Mouse (Mus musculus) forebrain, embryonic 16.5 days (tissue): Measurements from ENCODE around the gene BC049762. TPM values are rescaled to one million over a fixed set of nuclear protein-coding genes. Genes with fewer than 3 reads are reported as not detected.

Experiments used
- ATAC-seq: fragments of 200-750 bp; cut with Nextera tagmentation; 2 replicates; pipeline ENCODE4 v1.8.0; 2017; ENCODE audit warnings: mild to moderate bottlenecking, moderate library complexity
- H3K27ac ChIP-seq: fragments of 300-500 bp; sonication (generic); 2 replicates; pipeline ENCODE4 v1.5.1; 2014; ENCODE audit warnings: low read length, control low read depth
- H3K27me3 ChIP-seq: fragments of 300-500 bp; sonication (generic); replicated peaks from 2 replicates; pipeline ENCODE4 v1.6.1; 2014; ENCODE audit warnings: low read length; ENCODE audit not compliant: control insufficient read depth, insufficient read depth
- H3K36me3 ChIP-seq: fragments of 300-500 bp; sonication (generic); 2 replicates; pipeline ENCODE4 v1.6.1; 2014; ENCODE audit not compliant: control insufficient read depth, insufficient read depth
- H3K4me1 ChIP-seq: fragments of 300-500 bp; sonication (generic); replicated peaks from 2 replicates; pipeline ENCODE4 v1.6.1; 2014; ENCODE audit warnings: low read length; ENCODE audit not compliant: control insufficient read depth, insufficient read depth
- H3K4me2 ChIP-seq: fragments of 300-500 bp; sonication (generic); 2 replicates; pipeline ENCODE4 v1.6.1; 2014; ENCODE audit warnings: mild to moderate bottlenecking, low read length, control low read depth
- H3K4me3 ChIP-seq: fragments of 300-500 bp; sonication (generic); replicated peaks from 2 replicates; pipeline ENCODE4 v1.5.1; 2014; ENCODE audit warnings: mild to moderate bottlenecking, low read length, control low read depth
- H3K9ac ChIP-seq: fragments of 300-500 bp; sonication (generic); replicated peaks from 2 replicates; pipeline ENCODE4 v1.6.1; 2014; ENCODE audit warnings: low read depth, low read length, control low read depth
- H3K9me3 ChIP-seq: fragments of 300-500 bp; sonication (generic); 2 replicates; pipeline ENCODE4 v1.6.1; 2016; ENCODE audit warnings: low read length; ENCODE audit not compliant: control insufficient read depth
- WGBS: fragments of 180-500 bp; shearing (Covaris S2); extraction: QIAGEN DNeasy Blood & Tissue Kit; methylation state at CpG from one replicate; pipeline ENCODE4 v1.1.7; 2014; 5-methylcytosine and 5-hydroxymethylcytosine counted together
- polyA plus RNA-seq: library from polyadenylated mRNA; unstranded; fragments of >200 nt; fragmentation: Nextera tagmentation; extraction: Ambion mirVana; gene quantifications from 2 replicates; pipeline ENCODE4 v1.2.1, GENCODE M21; 2015

BC049762 gene
- polyA plus RNA-seq, 1 experiment from 2014 or later, result not detected

DNA sequence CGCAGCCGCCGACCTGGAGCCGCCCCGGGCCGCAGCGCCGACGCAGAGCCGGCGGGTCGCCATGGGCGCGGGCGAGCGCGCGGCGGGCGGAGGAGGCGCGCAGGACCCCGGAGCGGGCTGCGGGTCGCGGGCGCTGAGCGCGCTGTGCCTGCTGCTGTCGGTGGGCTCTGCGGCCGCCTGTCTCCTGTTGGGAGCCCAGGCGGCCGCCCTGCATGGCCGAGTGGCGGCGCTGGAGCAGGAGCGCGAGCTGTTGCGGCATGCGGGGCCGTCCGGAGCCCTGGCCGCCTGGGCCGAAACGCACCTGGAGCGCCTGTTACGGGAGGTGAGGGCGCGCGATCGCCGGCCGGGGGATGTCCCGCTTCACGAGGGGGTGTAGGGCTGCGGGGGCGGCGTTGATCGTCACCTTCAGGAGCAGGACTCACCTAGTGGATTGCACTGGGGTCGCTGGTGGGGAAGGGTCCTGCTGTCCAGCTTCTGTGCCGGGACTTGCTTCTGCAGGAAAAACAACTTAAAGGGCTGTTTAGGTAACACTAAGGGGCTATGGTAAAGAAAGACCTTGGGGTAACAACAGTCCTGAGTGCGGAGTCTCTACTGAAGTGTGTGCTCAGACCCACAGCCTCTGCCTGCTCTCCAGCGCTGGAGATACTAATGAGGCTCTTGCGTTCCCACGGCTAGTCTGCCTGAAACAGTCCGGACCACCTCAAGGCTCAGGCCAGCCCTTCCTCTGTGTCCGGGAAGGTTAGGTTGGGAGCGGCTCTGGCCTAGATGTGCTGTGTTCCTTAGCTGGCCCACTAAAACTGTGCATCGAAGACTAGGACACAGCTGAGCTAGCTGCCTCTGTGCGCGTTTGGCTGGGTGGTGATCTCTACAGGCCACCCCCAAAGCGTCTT, 27.5 kb upstream of the BC049762 start:
- no peak overlapping the region for H3K27ac ChIP-seq
- H3K9me3 ChIP-seq, result no peaks in the 10 kb centered on the region
- H3K4me2 ChIP-seq, result peak overlapping the region; percentile 84
- WGBS, result 3% methylated on average over 64 of the region's 74 CpGs
- no peaks in the 10 kb centered on the region for H3K27me3 ChIP-seq
- H3K9ac ChIP-seq, result peak overlapping the region; percentile 53
- no peaks in the 10 kb centered on the region for H3K36me3 ChIP-seq
- H3K4me3 ChIP-seq, result peak overlapping the region; percentile 49
- peaks cover 4% of the 10 kb centered on the region; the same call in 1 of the 2 replicates for H3K4me1 ChIP-seq
- peak; percentile 87 for ATAC-seq

DNA sequence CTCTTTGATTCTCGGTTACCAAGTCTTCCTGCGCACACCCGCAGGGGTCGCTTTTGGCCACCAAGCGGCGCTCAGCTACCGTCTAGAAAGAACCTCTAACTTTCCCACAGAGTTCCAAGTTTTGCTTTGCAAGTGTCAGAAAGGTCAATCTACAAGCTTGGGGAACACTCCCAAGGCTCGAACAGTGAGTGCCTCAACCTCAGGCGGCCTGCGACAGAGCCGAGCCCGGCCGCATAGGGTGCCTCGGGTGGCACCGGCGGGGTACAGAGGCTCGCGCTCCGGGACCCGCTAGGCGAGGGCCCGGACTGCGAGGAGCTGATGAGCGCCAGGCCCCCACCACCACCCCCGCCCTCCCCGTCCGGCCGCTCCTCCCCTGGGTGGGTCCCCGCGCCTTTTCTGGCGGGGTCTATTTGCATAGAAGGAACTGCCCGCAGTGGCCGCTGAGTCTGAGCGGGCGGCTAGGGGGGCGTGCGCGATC, 26.8 kb upstream of the BC049762 start, which contains the start of gene Col23a1:
Gene Col23a1, plus strand, starts transcription at position 357 of the 478 bp plus-strand sequence.
- H3K4me1 ChIP-seq, result peaks cover 4% of the 10 kb centered on the region; the same call in 1 of the 2 replicates
- peak; percentile 82 for ATAC-seq
- peak within 1 kb of the TSS; percentile 49 for H3K4me3 ChIP-seq
- under 1% methylated on average over 32 of the region's 38 CpGs for WGBS
- no peaks in the 10 kb centered on the region for H3K36me3 ChIP-seq
- no peak within 1 kb of the TSS for H3K27ac ChIP-seq
- H3K9ac ChIP-seq, result peak within 1 kb of the TSS; percentile 53
- no peaks in the 10 kb centered on the region for H3K27me3 ChIP-seq
- no peaks in the 10 kb centered on the region for H3K9me3 ChIP-seq
- peak within 1 kb of the TSS; percentile 84 for H3K4me2 ChIP-seq

DNA sequence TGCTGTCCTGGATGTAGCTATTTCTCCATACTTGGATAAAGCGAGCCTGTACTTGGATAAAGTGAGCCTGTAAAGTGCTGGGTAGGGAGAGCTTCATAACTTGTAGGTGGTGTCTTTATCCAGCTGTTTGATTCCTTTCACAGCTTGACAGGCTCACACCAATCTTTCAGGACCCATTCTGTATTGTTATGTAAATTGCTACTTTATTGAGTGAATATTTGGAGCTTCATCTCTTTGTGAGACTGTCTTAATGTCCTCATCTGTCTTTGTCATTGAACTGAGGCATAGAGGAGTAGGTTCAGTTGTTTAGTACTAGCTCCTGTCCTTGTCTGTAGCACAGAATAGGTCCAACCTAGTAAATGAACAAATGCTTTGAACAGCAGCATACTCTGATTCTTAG, 11.6 kb upstream of the BC049762 start:
- Histone ChIP-seq H3K4me3 (no peak overlapping the region), H3K9ac (no peak overlapping the region), H3K27ac (no peak overlapping the region), H3K4me2 (no peak overlapping the region), H3K4me1 (no peaks in the 10 kb centered on the region), H3K36me3 (peaks cover 37% of the 10 kb centered on the region), H3K27me3 (no peaks in the 10 kb centered on the region), H3K9me3 (no peaks in the 10 kb centered on the region)
- WGBS, result 74% methylated on average over 1 of the region's 1 CpGs
- ATAC-seq, result no peak

DNA sequence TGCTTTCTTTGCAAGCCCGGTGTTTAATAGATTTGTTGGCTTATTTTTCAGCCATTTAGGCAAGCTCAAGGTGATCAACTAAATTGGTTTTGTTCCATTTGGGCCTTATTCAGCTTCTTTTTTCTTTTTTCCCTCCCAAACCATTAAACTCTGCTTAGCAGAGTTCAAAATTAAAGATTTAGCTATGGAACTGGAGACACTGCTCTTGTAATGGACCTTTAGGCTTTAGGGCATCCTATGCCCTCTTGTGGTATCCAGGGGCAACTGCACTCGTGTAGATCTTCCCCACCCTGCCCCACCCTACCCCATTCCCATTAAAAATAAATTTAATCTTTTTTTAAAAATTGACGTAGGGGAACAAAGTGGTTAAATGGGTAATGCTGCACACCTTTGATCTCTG, 2.5 kb upstream of the BC049762 start:
- no peak for ATAC-seq
- H3K9me3 ChIP-seq, result no peaks in the 10 kb centered on the region
- no peak overlapping the region for H3K27ac ChIP-seq
- WGBS, result 47% methylated on average over 3 of the region's 3 CpGs
- H3K4me3 ChIP-seq, result no peak overlapping the region
- no peaks in the 10 kb centered on the region for H3K36me3 ChIP-seq
- peaks cover 25% of the 10 kb centered on the region for H3K4me1 ChIP-seq
- H3K4me2 ChIP-seq, result peak overlapping the region; percentile 75
- no peak overlapping the region for H3K9ac ChIP-seq
- H3K27me3 ChIP-seq, result no peaks in the 10 kb centered on the region

DNA sequence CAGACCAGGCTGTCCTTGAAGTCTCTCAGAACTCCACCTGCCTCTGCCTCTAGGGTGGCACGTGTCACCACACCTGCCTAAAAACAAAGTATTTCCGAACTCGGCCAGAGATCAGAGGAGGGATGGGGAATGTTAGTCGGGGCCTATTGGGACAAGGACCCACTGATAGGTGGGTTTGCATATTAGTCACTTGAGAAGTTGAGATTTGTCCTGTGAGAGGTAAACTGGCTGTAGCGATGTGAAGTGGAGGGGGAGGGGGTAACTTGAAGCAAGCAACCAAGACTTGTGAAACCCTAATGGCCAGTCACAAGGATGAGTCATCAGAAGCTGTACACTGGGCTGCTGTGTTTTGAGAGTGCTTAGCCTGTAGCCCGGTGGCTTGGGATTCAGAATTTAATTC, 1.5 kb upstream of the BC049762 start:
- Histone ChIP-seq H3K36me3 (no peaks in the 10 kb centered on the region), H3K9me3 (no peaks in the 10 kb centered on the region), H3K9ac (peak overlapping the region; percentile 32; the same call in 1 of the 2 replicates), H3K27me3 (no peaks in the 10 kb centered on the region), H3K4me2 (peak overlapping the region; percentile 75), H3K4me3 (peak overlapping the region; percentile 86), H3K4me1 (peaks cover 25% of the 10 kb centered on the region), H3K27ac (no peak overlapping the region)
- WGBS, result 14% methylated on average over 6 of the region's 6 CpGs
- no peak for ATAC-seq

DNA sequence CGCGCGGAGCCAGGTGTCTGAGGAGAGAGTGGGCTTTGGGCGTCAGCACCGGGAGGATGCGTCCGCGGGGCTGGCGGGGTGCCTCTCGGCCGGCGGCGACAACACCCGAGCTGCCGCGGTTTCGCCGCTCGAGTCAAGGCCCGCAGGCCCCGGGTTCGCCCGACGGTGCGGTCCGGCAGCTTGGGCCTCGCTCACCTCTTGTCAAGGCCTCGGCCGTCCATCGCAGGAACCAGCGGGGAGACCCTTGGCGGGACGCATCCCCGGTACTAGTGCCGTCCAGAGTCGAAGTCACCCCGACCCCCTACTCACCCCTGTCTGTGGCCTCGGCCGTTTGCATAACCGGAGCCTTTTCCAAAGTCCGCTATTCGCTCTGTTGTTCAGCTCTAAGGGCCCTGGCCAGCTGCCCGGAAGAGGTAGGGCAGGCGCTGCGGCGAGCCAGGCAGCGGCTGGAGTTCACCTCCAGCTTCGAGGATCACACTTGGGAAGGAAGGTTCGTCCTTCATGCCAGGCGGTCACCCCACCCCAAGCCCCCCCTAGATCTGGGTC, 513 bp upstream of the BC049762 start:
- Histone ChIP-seq H3K4me1 (peaks cover 25% of the 10 kb centered on the region), H3K9me3 (no peaks in the 10 kb centered on the region), H3K9ac (peak overlapping the region; percentile 92), H3K4me2 (peak overlapping the region; percentile 75), H3K27me3 (no peaks in the 10 kb centered on the region; the same call in 1 of the 2 replicates), H3K36me3 (no peaks in the 10 kb centered on the region), H3K4me3 (peak overlapping the region; percentile 86), H3K27ac (peak overlapping the region; percentile 90)
- under 1% methylated on average over 50 of the region's 50 CpGs for WGBS
- peak; percentile 61 for ATAC-seq

DNA sequence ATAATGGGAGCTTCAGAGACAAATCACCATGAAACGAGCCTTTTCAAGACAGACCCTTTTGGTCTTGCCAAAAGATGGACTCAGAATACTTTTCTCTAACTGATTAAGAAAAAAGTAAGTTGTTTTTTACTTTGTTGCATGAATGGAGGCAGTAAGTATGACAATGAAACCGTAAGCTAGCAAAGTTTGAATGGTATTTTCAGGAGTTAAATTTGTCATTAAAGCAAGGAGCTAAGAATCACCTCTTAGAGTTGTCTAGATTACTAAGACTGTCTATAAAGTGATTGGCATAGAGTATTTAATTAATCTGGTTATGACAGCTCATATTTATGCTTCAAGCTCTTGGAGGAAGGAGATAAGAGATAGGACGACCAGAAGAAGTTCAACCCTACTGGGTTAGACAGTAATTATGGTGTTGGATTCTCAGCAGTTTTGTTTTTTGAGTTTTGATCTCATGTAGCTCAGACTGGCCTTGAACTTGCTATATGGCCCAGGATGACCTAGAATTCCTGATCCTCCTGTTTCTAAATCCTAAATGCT, 1.1 kb downstream of the BC049762 start, which contains the start of gene Clk4:
Gene Clk4, plus strand, starts transcription at position 51 of the 540 bp plus-strand sequence.
- Histone ChIP-seq H3K4me2 (peak within 1 kb of the TSS; percentile 68), H3K27ac (peak within 1 kb of the TSS; percentile 58), H3K9ac (peak within 1 kb of the TSS; percentile 66), H3K9me3 (no peaks in the 10 kb centered on the region), H3K4me1 (peaks cover 25% of the 10 kb centered on the region), H3K36me3 (no peaks in the 10 kb centered on the region), H3K27me3 (no peaks in the 10 kb centered on the region; the same call in 1 of the 2 replicates), H3K4me3 (peak within 1 kb of the TSS; percentile 86)
- WGBS, result 69% methylated on average over 3 of the region's 3 CpGs
- ATAC-seq, result no peak

DNA sequence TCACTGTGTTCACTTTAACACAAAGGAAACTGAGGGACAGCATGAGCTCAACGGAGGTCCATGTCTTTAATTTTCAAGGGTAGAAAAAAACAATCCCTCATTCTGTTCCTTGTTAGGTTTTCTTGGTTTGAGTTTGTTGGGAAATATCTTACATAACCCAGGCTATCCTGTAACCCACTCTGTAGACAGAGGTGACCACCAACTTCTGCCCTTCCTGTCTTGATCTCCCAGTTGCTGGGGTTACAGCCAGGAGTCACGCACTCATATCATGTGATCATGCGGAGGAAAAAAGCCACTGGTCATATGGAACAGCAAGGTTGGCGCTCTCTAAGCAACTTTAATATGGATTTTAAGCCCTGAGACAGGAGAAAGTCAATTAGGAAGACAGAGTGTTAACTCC, 5.8 kb downstream of the BC049762 start:
- Histone ChIP-seq H3K4me2 (no peak overlapping the region), H3K4me1 (no peaks in the 10 kb centered on the region), H3K9ac (no peak overlapping the region), H3K36me3 (no peaks in the 10 kb centered on the region), H3K9me3 (no peaks in the 10 kb centered on the region), H3K4me3 (no peak overlapping the region), H3K27me3 (no peaks in the 10 kb centered on the region; the same call in 1 of the 2 replicates), H3K27ac (no peak overlapping the region)
- no peak for ATAC-seq
- WGBS, result 89% methylated on average over 4 of the region's 4 CpGs

DNA sequence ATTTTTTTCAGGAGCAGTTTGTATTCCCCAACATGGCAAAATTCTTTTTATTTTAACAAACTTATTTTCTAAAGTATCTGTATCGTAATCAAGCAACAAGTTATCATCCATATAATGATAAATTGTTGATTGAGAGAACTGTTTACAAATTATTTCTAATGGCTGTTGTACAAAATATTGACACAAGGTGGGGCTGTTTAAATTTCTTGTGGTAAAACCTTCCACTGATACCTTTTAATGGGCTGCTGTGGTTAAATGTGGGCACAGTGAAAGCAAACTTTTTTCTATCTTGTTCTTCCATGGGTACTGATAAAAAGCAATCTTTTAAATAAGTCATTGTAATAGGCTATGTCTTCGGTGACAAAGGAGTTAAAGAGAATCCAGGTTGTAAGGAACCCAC, 19.9 kb downstream of the BC049762 start:
- Histone ChIP-seq H3K4me3 (no peak overlapping the region), H3K4me1 (no peaks in the 10 kb centered on the region), H3K9ac (no peak overlapping the region), H3K27me3 (no peaks in the 10 kb centered on the region), H3K4me2 (no peak overlapping the region), H3K9me3 (no peaks in the 10 kb centered on the region), H3K27ac (no peak overlapping the region), H3K36me3 (no peaks in the 10 kb centered on the region)
- no peak for ATAC-seq
- 86% methylated on average over 2 of the region's 2 CpGs for WGBS
